In the genomic region with DNA sequence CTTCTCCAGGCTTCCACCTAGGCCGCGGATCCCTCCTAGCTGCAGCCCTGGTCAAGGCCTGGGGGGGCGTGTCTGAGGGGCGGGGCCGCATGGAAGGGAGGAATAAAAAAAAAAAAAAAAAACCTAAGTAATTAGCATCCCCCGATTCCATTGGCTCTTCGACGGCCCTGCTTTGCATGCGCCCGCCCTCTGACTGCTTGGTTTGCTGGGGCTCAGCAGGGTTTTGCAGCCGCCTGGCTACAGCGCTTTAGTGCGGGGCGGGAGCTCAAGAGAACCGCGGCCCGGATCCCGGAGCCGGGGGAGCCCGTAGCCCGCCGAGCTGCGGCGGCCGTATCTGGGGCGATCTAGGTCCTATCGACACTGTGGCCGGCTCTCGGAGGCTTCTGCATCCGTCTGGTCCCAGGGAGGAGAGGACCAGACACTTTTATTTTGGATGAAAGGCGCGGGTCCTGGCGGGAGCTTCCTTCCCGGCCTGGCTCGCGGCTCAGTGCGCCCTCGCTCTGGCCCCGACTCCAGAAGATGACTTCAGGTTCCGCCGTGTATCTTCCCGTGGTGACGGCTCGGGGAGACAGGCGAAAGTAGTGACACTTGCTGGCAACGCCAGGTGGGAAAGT, we compare ENCODE assay signal across 8 mouse cellular contexts. TPM values are rescaled to one million over a fixed set of nuclear protein-coding genes. Genes with fewer than 3 reads are reported as not detected.
DNase-seq lines count a peak whose midpoint lies in the region; ATAC-seq and TF ChIP-seq lines count a peak whose summit lies in the region.

Gene Btbd11, plus strand, starts transcription at position 210 of the 614 bp plus-strand sequence.

- H3K9ac ChIP-seq in heart, embryonic 13.5 days, result peak within 1 kb of the TSS; percentile 73
- H3K9ac ChIP-seq in kidney, postnatal 0 days (ENCODE audit: low read depth, low read length), result peak within 1 kb of the TSS; percentile 59
- H3K9ac ChIP-seq in liver, adult 2 months (ENCODE audit: low read depth, low read length), result peak within 1 kb of the TSS; percentile 32

- ATAC-seq in erythroblast, adult 5-6 weeks (replicated peaks; ENCODE audit: low FRiP score, poor library complexity, severe bottlenecking), result no peak
- ATAC-seq in heart, embryonic 13.5 days (ENCODE audit: extremely low read depth, insufficient number of reproducible peaks, low FRiP score, low TSS enrichment), result peak; percentile 84
- peak; percentile 92 for ATAC-seq in kidney, postnatal 0 days (replicated peaks; ENCODE audit: low FRiP score, low read depth)

- peak within 1 kb of the TSS; percentile 38 for H3K4me3 ChIP-seq in erythroblast, embryonic 14.5 days (replicated peaks)
- peak within 1 kb of the TSS; percentile 53 for H3K4me3 ChIP-seq in heart, embryonic 13.5 days
- peak within 1 kb of the TSS; percentile 63 for H3K4me3 ChIP-seq in kidney, postnatal 0 days (replicated peaks; ENCODE audit: low read depth, low read length)
- H3K4me3 ChIP-seq in liver, adult 2 months (ENCODE audit: insufficient read depth, low read depth, low read length), result peak within 1 kb of the TSS; percentile 50
- H3K4me3 ChIP-seq in myocyte, result peak within 1 kb of the TSS; percentile 42

- no peaks in the 10 kb centered on the region for H3K4me1 ChIP-seq in erythroblast, embryonic 14.5 days (ENCODE audit: control insufficient read depth)
- peaks cover 20% of the 10 kb centered on the region for H3K4me1 ChIP-seq in heart, embryonic 13.5 days
- peaks cover 12% of the 10 kb centered on the region; the same call in 1 of the 2 replicates for H3K4me1 ChIP-seq in kidney, postnatal 0 days (replicated peaks; ENCODE audit: insufficient read depth, low read length)
- H3K4me1 ChIP-seq in liver, adult 2 months (ENCODE audit: control insufficient read depth, insufficient read depth, low read length), result 0 out of 2 replicates have a peak, but pooled peaks cover 5% of the 10 kb centered on the region

- peak within 1 kb of the TSS; percentile 100 for H3K4me2 ChIP-seq in heart, embryonic 13.5 days
- peak within 1 kb of the TSS; percentile 99 for H3K4me2 ChIP-seq in kidney, postnatal 0 days (ENCODE audit: low read length)
- peak within 1 kb of the TSS; percentile 99 for H3K4me2 ChIP-seq in myocyte (ENCODE audit: low read depth)

- peak; percentile 54 for TF ChIP-seq CTCF in kidney, postnatal 0 days (IDR thresholded peaks at IDR 0.05; ENCODE audit: low read depth)
- no peak for TF ChIP-seq CTCF in liver, adult 2 months (IDR thresholded peaks at IDR 0.05; ENCODE audit: low read depth, low read length)

- peak; percentile 70; the same call in 1 of the 2 replicates for TF ChIP-seq POLR2A in liver, adult 2 months (IDR thresholded peaks at IDR 0.05; ENCODE audit: extremely low read depth, insufficient read depth, low read length)
- TF ChIP-seq POLR2A in myocyte (IDR thresholded peaks at IDR 0.05; ENCODE audit: insufficient read length, low read depth), result peak; percentile 49

- peaks cover 8% of the 10 kb centered on the region for H3K9me3 ChIP-seq in erythroblast, embryonic 14.5 days (ENCODE audit: control insufficient read depth, low read length)
- H3K9me3 ChIP-seq in heart, embryonic 13.5 days, result no peaks in the 10 kb centered on the region
- H3K9me3 ChIP-seq in kidney, postnatal 0 days (replicated peaks; ENCODE audit: low read length), result no peaks in the 10 kb centered on the region

- no peaks in the 10 kb centered on the region for H3K79me2 ChIP-seq in liver, adult 2 months (ENCODE audit: control insufficient read depth, insufficient read depth, low read length)
- no peaks in the 10 kb centered on the region for H3K79me2 ChIP-seq in myocyte (ENCODE audit: control insufficient read depth, insufficient read depth)

- H3K36me3 ChIP-seq in erythroblast, embryonic 14.5 days (ENCODE audit: control insufficient read depth), result no peaks in the 10 kb centered on the region
- H3K36me3 ChIP-seq in heart, embryonic 13.5 days, result no peaks in the 10 kb centered on the region
- no peaks in the 10 kb centered on the region for H3K36me3 ChIP-seq in kidney, postnatal 0 days (ENCODE audit: insufficient read depth, low read length)
- no peaks in the 10 kb centered on the region for H3K36me3 ChIP-seq in liver, adult 2 months (ENCODE audit: control insufficient read depth, insufficient read depth, low read length)
- no peaks in the 10 kb centered on the region for H3K36me3 ChIP-seq in myocyte (ENCODE audit: control insufficient read depth, insufficient read depth)

- peak within 1 kb of the TSS; percentile 15; the same call in 1 of the 2 replicates for H3K27ac ChIP-seq in heart, embryonic 13.5 days (replicated peaks)
- no peak within 1 kb of the TSS for H3K27ac ChIP-seq in kidney, postnatal 0 days
- H3K27ac ChIP-seq in liver, adult 2 months (replicated peaks; ENCODE audit: insufficient read depth, low read depth, low read length), result no peak within 1 kb of the TSS

- DNase-seq in fat pad, adult 2 months (ENCODE audit: extremely low read depth, low read depth, low spot score), result peak; percentile 56
- DNase-seq in kidney, postnatal 0 days (ENCODE audit: low spot score), result peak; percentile 98
- peak; percentile 84 for DNase-seq in liver, adult 2 months (ENCODE audit: extremely low read depth, low read depth, low spot score)
- peak; percentile 64 to 78 for DNase-seq in spleen, postnatal 4 days (ENCODE audit: low spot score in 2 of 2)

- H3ac ChIP-seq in myocyte (ENCODE audit: control insufficient read depth, insufficient read length), result peak within 1 kb of the TSS; percentile 54

- H3K27me3 ChIP-seq in erythroblast, embryonic 14.5 days (ENCODE audit: control insufficient read depth), result peaks cover 37% of the 10 kb centered on the region
- H3K27me3 ChIP-seq in heart, embryonic 13.5 days (replicated peaks), result peaks cover 31% of the 10 kb centered on the region
- 0 out of 2 replicates have a peak, but pooled peaks cover 5% of the 10 kb centered on the region for H3K27me3 ChIP-seq in kidney, postnatal 0 days (ENCODE audit: insufficient read depth, low read length)
- H3K27me3 ChIP-seq in liver, adult 2 months (ENCODE audit: control insufficient read depth, insufficient read depth, low read length), result peaks cover 12% of the 10 kb centered on the region
- no peaks in the 10 kb centered on the region for H3K27me3 ChIP-seq in myocyte (ENCODE audit: control insufficient read depth, insufficient read depth, insufficient read length)

- under 1% methylated on average over 46 of the region's 46 CpGs for WGBS in heart, embryonic 13.5 days
- WGBS in kidney, postnatal 0 days, result under 1% methylated on average over 43 of the region's 46 CpGs
- WGBS in liver, adult 2 months, result under 1% methylated on average over 46 of the region's 46 CpGs

TF ChIP-seq in myocyte, 11 proteins besides CTCF, POLR2A, EP300 and RAD21:
- TF ChIP-seq MYOD1 (IDR thresholded peaks at IDR 0.05; ENCODE audit: control insufficient read depth in 1 of 3, insufficient read length in 2 of 3, low read depth in 2 of 3) (no peak), SRF (IDR thresholded peaks at IDR 0.05; ENCODE audit: control insufficient read depth, insufficient read length, low read depth) (no peak), TCF12 (IDR thresholded peaks at IDR 0.05; ENCODE audit: insufficient read depth, poor library complexity, severe bottlenecking) (no peak), USF1 (IDR thresholded peaks at IDR 0.05; ENCODE audit: low read depth) (no peak), E2F4 (IDR thresholded peaks at IDR 0.05; ENCODE audit: insufficient read depth) (no peak), REST (IDR thresholded peaks at IDR 0.05; ENCODE audit: insufficient read depth, insufficient read length) (no peak)

RNA-seq across cellular contexts. Expression of gene Btbd11, which starts in this region (rescaled TPM):
- not detected in 2 replicates for polyA plus RNA-seq in erythroblast, embryonic 14.5 days (2012)
- total RNA-seq in erythroblast, adult 5-6 weeks (2015; ENCODE audit: low replicate concordance), result 0.38 TPM in 1 of 2 replicates, not detected in the other
- total RNA-seq in erythroblast, adult 5-6 weeks (2017; ENCODE audit: low replicate concordance), result 0.14 and 0.85 TPM in 2 replicates
- polyA plus RNA-seq in heart, embryonic 13.5 days (2015; fragmentation: Nextera tagmentation; extraction: Ambion mirVana), result 0.64 and 0.74 TPM in 2 replicates
- polyA plus RNA-seq in kidney, postnatal 0 days (2015; fragmentation: Nextera tagmentation; extraction: Ambion mirVana), result 6.7 and 6.8 TPM in 2 replicates
- 0.55 and 1.8 TPM in 2 replicates for total RNA-seq in liver, adult 2 months (2014; rRNA removed)
- polyA plus RNA-seq in liver, adult 2 months (2012; rRNA removed), result 0.56 and 0.92 TPM in 2 replicates
- polyA plus RNA-seq in myocyte (2012; fragmentation: generic; extraction: Trizol), result 6.8 TPM

Comparison
In these comparisons a context has a peak if more than half of its experiments do, and no peak if none do; other contexts are left out.
1. Peak in ATAC-seq, H3K4me3 ChIP-seq, H3K27ac ChIP-seq, H3K9ac ChIP-seq and H3K4me2 ChIP-seq in heart, embryonic 13.5 days; RNA of the gene not detected or under 1 TPM.